Mouse (Mus musculus) megakaryocyte, adult 5-6 weeks (primary cell): Measurements from ENCODE around the gene Btbd17. TPM values are rescaled to one million over a fixed set of nuclear protein-coding genes. Genes with fewer than 3 reads are reported as not detected.

Experiments
- ATAC-seq: 2 replicates; pipeline ENCODE4 v1.8.0; 2016; ENCODE audit warnings: mild to moderate bottlenecking, inconsistent platforms; ENCODE audit not compliant: poor library complexity, severe bottlenecking
- total RNA-seq, 2 experiments: library from RNA; stranded (forward) in 1 of 2; stranded (reverse) in 1 of 2; fragments of 153-499, 151-499 nt in 1 of 2; fragments of 221-1000, 200-1000 nt in 1 of 2; gene quantifications; 2 replicates each; pipeline versions ENCODE4 v1.2.3 to v1.2.4; 2015 to 2017

Btbd17 gene
- total RNA-seq, 2 experiments from 2014 or later = not detected

DNA sequence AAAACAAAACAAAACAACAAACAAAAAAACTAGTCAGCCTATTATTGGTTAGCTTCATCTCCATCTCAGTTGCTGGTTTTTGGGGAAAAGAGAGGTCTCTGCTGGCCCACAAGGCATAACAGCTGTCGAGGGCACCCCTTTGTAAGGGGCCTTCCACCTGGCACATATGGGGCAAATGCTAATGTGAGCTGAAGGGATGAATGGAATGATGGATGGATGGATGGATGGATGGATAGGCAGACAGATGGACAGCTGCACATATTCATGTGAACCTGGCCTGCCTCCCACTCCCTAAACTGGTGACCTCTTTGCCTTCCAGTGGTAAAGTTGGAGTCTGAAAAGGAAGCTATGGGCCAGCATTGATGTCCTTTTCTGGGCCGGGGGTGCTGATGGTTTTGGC is 11.3 kb upstream of the Btbd17 start:
- ATAC-seq = no peak

DNA sequence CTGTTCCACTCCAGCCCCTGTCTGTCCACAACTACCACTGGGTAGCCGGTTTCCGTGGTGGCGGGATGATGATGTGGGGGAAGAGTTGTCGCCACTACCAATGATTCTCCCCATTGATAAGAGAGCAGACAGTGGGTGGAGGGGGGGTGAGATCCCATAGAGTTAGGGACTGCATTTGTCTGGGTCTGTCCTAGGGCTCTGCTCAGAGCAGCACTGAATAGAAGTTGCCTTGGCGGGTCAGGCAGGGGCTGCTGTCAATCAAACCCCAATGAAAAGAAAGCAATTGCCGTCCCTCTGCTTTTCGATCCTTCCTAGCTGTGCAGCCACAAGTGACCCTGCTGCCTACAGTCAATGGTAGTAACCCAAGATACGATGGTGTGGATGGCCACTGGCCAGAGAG is 8.2 kb upstream of the Btbd17 start:
- ATAC-seq = no peak

- no peak for ATAC-seq
Observed at GRCm38 (mm10) chr11:114802540-114803267, 7.0 kb upstream of the Btbd17 start.

- ATAC-seq = no peak
Observed at GRCm38 (mm10) chr11:114801906-114802305, 6.2 kb upstream of the Btbd17 start.

DNA sequence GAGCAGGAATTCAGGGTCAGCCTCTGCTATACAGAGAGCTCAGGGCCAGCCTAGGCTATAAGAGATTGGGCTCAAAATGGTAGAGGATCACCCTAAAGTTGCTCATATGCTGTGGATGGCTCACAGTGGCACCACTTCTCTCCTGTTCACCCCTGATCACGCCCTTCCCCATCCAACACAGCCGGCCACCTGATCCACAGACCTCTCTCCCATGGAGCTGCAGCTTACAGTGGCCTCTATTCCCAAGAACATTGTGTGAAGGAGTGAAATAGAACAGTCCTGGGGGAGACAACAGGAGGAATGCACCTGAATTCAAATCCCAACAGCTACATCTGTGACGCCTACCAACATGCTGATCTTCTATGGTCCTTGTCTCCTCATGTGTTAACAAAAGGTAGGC is 2.9 kb upstream of the Btbd17 start, which contains the start of gene Gpr142:
Gpr142 (plus strand) TSS at position 301 of the 400 bp plus-strand sequence.
- ATAC-seq = no peak

- no peak for ATAC-seq
Observed at GRCm38 (mm10) chr11:114797981-114798380, 2.2 kb upstream of the Btbd17 start.

GRCm38 (mm10) chr11:114797176-114797575 is 1.4 kb upstream of the Btbd17 start:
- ATAC-seq = no peak

GRCm38 (mm10) chr11:114795231-114795746 is 456 bp downstream of the Btbd17 start:
- no peak for ATAC-seq

DNA sequence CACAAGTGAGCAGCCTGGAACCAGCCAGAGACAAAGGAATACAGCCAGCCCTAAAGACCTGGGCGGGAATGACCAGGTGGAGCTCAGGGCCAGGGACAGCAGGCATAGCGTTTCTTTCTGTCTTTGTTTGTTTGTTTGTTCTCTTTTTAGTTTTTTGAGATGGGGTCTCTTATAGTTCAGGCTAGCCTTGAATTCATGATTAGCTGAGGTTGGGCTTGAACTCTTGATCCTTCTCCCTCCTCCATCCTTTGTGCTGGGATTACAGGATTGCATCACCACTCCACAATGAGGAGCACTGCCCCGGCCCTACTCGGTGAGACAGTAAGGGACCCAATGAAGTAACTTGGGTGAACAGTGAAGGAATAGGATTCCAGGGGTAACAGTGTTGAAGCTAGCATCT is 1.1 kb downstream of the Btbd17 start:
- ATAC-seq = no peak

DNA sequence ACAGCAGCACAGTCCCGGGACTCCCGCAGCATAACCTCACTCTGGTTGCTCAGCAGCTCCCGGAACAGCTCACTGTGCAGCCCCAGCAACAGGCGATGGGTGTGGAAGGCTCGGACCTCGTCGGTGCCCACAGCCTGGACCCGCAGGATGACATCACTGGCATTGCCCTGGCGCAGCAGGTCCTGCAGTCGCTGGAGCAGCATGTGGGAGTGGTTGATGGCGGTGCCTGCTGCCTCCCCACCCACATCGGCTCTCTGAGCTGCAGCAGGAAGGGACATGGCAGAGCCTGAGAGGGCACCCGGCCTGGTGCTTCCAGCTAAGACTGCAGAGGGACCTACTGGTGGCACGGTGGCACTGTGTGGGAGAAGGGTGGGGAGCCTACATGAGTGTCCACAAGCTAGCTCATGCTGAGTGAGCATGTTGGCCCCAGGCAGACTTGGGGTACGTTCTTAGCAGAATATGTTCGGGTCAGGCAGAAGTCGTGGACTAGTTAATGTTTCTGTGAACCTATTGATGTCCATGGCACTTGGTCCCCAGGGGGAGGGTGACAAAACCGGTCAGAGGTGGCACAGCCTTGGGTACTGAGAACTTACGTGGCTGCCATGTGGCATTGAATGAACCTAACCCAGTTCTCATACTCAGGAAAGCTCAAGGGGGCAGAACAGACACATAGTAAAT is 1.7 kb downstream of the Btbd17 start:
- ATAC-seq = no peak

- no peak for ATAC-seq
Observed at GRCm38 (mm10) chr11:114792931-114793494, 2.7 kb downstream of the Btbd17 start.

- ATAC-seq = no peak
Observed at GRCm38 (mm10) chr11:114791891-114792411, 3.8 kb downstream of the Btbd17 start.

DNA sequence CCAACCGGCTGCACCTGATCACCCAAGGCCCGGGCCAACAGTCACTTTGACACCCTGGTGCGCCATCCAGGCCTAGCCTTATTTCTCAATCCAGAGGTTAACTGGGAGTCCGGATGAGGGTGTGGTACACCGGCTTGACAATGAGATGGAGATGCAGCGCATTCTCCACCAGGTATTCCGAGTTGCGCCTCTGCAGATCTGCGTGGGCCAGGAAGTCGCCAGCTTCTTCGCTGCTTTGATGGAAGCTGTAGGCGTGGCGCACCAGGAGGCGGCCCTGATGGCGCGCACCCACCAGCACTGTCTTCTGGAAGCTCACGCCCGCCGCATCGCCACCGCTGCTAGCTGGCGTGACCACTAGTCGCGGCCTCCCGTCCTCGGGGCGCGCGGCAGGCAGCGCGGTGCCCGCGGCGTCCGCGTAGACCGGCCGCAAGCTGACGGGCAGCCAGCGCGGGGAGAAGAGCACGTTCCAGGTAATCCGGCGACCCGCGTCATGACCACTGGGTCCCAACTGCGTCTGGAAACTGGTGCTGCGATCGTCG is 4.3 kb downstream of the Btbd17 start:
- ATAC-seq = no peak

DNA sequence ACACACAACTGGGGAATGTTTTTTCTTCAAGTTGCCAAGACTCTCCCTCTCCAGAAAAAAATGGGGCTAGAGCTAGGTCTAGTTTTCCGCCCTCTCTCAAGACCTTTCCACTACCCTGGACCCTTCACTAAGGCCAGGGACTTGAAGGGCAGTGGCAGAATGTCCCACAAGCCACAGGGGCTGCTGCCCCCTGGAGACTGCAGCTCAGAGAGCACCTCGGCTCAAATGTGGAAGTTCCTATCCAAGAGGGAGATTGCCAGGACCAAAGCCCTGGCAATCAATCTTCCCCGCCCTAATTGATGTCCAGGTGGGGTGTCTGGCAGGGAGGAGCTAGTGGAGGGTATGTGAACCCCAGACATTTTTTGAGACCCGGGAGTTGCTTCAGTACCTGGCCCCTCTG is 4.9 kb downstream of the Btbd17 start:
- ATAC-seq = no peak

GRCm38 (mm10) chr11:114790171-114790570 is 5.6 kb downstream of the Btbd17 start:
- ATAC-seq = no peak

DNA sequence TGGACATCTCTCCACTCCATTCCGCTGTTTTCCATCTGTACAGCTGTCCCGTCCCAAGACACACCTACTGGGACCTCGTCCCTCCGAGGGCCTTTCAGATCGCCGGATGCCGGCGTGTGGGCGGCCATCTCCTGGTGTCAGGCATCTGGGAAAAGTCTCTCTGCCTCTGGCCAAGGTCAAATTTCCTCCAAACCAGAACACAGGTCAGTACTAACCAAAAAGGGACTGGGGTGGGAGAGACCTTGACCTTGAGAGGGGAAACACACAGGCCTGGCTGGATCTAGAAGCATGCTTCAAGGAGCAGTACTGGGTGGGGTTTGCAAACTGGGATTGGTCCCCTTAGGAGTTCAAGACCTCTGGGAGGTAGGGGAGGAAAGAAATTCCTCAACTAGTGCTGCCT is 6.0 kb downstream of the Btbd17 start:
- no peak for ATAC-seq

- ATAC-seq = peak; percentile 93
Observed at GRCm38 (mm10) chr11:114789061-114789714, 6.6 kb downstream of the Btbd17 start.

GRCm38 (mm10) chr11:114787611-114788010 is 8.1 kb downstream of the Btbd17 start:
- no peak for ATAC-seq

DNA sequence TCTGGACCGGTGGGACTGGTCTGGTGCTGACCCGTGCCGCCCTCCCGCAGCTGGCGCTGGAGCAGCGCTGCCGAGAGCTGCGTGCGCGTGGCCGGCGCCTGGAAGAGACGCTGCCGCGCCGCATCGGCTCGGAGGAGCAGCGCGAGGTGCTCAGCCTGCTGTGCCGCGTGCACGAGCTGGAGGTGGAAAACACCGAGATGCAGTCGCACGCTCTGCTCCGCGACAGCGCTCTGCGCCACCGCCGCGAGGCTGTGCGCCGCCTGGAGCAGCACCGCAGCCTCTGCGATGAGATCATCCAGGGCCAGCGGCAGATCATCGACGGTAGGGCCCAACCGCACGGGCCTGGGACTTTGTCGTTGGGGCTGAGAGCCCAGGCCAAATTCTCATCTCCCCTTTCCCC is 9.4 kb downstream of the Btbd17 start:
- no peak for ATAC-seq

GRCm38 (mm10) chr11:114785892-114786291 is 9.9 kb downstream of the Btbd17 start:
- no peak for ATAC-seq

GRCm38 (mm10) chr11:114780076-114780475 is 15.7 kb downstream of the Btbd17 start:
- no peak for ATAC-seq
